Mouse (Mus musculus) brain, embryonic 14.5 days (tissue): ENCODE data around the gene Gm5458.
"Not testable (repeated sequence)": the region's sequence is repeated elsewhere in the genome, so short reads cannot be mapped to it uniquely, and the experiment has no call there.

Source experiments
- CTCF ChIP-seq: fragments of 200-500 bp; IDR thresholded peaks from 2 replicates; pipeline ENCODE4 v1.5.1; 2012; ENCODE audit warnings: inconsistent platforms, mild to moderate bottlenecking, moderate library complexity, borderline replicate concordance; ENCODE audit not compliant: insufficient read depth, insufficient read length; ENCODE audit errors: extremely low read depth
- POLR2A ChIP-seq: fragments of 200-500 bp; IDR thresholded peaks from 2 replicates; pipeline ENCODE4 v1.6.1; 2012; ENCODE audit warnings: mild to moderate bottlenecking, inconsistent platforms, borderline replicate concordance; ENCODE audit not compliant: poor library complexity, insufficient read depth, insufficient read length, severe bottlenecking; ENCODE audit errors: extremely low read depth

DNA sequence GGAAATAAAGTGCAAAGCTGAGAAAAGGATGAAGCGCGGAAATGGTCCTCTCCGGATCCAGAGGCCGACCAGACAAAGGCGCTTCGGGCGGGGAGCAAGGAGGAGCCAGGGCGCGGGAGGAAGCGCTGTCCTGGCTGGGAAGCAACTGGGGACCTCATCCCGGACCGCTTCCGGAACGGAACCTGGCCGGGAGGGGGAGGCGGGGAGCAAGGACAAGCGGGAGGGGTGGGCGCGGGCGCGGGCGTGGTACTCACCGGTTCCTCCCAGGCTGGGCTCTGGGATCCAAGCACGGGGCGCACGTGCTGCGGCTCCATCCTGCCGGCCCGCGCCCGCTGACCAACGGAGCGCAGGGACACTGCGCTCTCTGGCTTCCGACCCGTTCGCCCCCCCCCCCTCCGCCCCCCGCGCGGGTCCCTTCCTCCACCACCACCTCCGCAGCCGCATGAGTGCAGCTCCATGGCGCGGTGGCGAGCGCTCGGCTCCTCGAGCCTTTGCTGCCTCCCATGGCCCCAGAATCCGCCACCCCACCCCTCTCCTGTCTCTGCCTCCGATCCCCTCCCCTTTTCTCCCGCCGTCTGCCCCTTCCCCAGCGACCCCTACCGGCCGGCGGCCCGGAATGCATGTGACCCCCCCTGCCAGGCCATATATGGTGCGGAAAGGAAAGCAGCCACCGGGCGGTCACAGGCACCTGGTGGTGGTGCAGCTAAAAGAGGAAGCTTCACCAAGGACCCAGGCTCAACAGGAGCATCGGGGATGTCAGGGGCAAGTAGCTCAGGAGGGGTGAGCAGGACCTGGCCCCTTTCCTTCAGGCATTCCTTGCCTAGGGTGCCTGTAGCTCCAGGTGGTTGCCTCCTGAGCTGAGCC lies 17.3 kb downstream of the Gm5458 start, which contains the start of gene Gm2237:
- not testable (repeated sequence) for TF ChIP-seq POLR2A, CTCF
